Mouse (Mus musculus) kidney, adult 2 months (tissue): ENCODE results near the gene Lrat. TPM values are rescaled to one million over a fixed set of nuclear protein-coding genes. Genes with fewer than 3 reads are reported as not detected.
A peak's percentile ranks its signal among the peaks of the same experiment; 100 is the strongest.

Source experiments
- DNase-seq: peaks from one replicate; pipeline ENCODE4 v3.0.0; 2021
- H3K27ac ChIP-seq: fragments of 200-500 bp; 2 replicates; pipeline ENCODE4 v1.5.1; 2012; ENCODE audit warnings: low read depth, low read length, control low read depth, inconsistent platforms; ENCODE audit not compliant: insufficient read depth
- H3K27me3 ChIP-seq: fragments of 200-500 bp; replicated peaks from 2 replicates; pipeline ENCODE4 v1.6.1; 2012; ENCODE audit warnings: mild to moderate bottlenecking, moderate library complexity, low read length, inconsistent platforms; ENCODE audit not compliant: control insufficient read depth, insufficient read depth
- H3K36me3 ChIP-seq: fragments of 200-500 bp; 2 replicates; pipeline ENCODE4 v1.6.1; 2012; ENCODE audit warnings: mild to moderate bottlenecking, moderate library complexity, low read length, inconsistent platforms; ENCODE audit not compliant: control insufficient read depth, insufficient read depth
- H3K4me1 ChIP-seq: fragments of 200-500 bp; 2 replicates; pipeline ENCODE4 v1.6.1; 2011; ENCODE audit warnings: low read length; ENCODE audit not compliant: control insufficient read depth, insufficient read depth
- H3K4me3 ChIP-seq: fragments of 200-500 bp; 2 replicates; pipeline ENCODE4 v1.5.1; 2011; ENCODE audit warnings: mild to moderate bottlenecking, low read depth, low read length, control low read depth; ENCODE audit not compliant: insufficient read depth
- CTCF ChIP-seq: fragments of 200-500 bp; conservative IDR thresholded peaks from 2 replicates; pipeline ENCODE4 v1.5.1; 2011; ENCODE audit warnings: low read depth, mild to moderate bottlenecking, control low read depth, low read length, moderate library complexity, mixed read lengths; ENCODE audit not compliant: insufficient read depth, insufficient read length
- POLR2A ChIP-seq: fragments of 200-500 bp; IDR thresholded peaks from one replicate; pipeline ENCODE4 v1.6.1; 2011; ENCODE audit warnings: low read depth, low read length, control low read depth
- WGBS: fragments of 180-500 bp; shearing (Covaris S2); methylation state at CpG from one replicate; pipeline ENCODE4 v1.1.7; 2018; 5-methylcytosine and 5-hydroxymethylcytosine counted together
- polyA plus RNA-seq: library from polyadenylated mRNA; depleted of rRNA; stranded (reverse); fragments of >200 nt; gene quantifications from 2 replicates; pipeline ENCODE4 v1.2.3, GENCODE M21; 2012; rRNA removed

Lrat gene
- polyA plus RNA-seq, 1 experiment = 1.4 TPM

DNA sequence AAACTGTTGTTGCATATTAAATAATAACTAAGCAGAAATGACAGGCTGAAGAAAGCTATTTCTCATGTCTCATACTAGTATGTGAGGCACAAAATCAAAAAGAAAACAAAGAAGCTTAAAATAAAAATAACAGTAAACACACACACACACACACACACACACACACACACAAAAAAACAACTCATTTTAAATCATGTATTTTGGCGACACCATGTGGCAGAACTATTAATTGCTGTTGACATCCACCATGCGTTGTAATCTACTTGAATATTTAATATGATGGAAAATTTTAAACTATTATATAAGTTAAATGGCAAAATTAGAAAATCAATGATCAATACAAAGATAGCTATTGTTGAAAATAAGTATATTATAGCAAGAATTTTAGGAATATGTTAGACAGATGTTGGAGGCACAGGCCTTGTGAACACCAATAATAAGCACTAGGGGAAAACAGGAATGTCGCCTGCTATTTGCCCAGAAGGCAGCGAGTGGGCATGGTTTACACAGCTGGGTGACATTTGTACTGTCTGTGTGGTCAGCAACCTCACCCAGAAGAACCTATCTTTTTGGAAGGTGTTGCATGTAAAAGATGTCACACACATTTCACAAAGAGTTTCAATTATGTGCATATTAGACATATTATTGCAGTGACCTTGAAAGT lies 46.2 kb downstream of the Lrat start:
- WGBS = 20% methylated on average over 4 of the region's 4 CpGs
- DNase-seq = peak; percentile 25

More for the DNA sequence above, 46.2 kb downstream of the Lrat start:
- no peaks in the 10 kb centered on the region for H3K36me3 ChIP-seq
- H3K27me3 ChIP-seq = no peaks in the 10 kb centered on the region
- H3K27ac ChIP-seq = no peak overlapping the region
- TF ChIP-seq POLR2A (no peak), CTCF (peak; percentile 23; the same call in 1 of the 2 replicates)
- H3K4me3 ChIP-seq = no peak overlapping the region
- H3K4me1 ChIP-seq = no peaks in the 10 kb centered on the region

Other genes with a start within 250 kb of the Lrat start
- gene Rbm46, start 27.5 kb downstream of the Lrat start, polyA plus RNA-seq = 0.03 and 0.07 TPM in 2 replicates
- gene Fgg, start 103.8 kb upstream of the Lrat start, polyA plus RNA-seq = 7.7 and 9.6 TPM in 2 replicates
- gene Fga, start 122.1 kb upstream of the Lrat start, polyA plus RNA-seq = 5.0 and 5.5 TPM in 2 replicates
- gene Fgb, start 145.9 kb upstream of the Lrat start, polyA plus RNA-seq = 1.1 and 1.5 TPM in 2 replicates
- 33.1 and 33.3 TPM in 2 replicates for gene Plrg1, start 151.5 kb upstream of the Lrat start, polyA plus RNA-seq
- 0.03 TPM in 2 replicates for gene Dchs2, start 224.0 kb upstream of the Lrat start, polyA plus RNA-seq